Mouse (Mus musculus): ENCODE data around the gene Gm20824. TPM values are rescaled to one million over a fixed set of nuclear protein-coding genes. Genes with fewer than 3 reads are reported as not detected.

The Gm20824 gene
- polyA plus RNA-seq (2012; rRNA removed; ENCODE audit: low replicate concordance): not detected in 2 replicates

DNA sequence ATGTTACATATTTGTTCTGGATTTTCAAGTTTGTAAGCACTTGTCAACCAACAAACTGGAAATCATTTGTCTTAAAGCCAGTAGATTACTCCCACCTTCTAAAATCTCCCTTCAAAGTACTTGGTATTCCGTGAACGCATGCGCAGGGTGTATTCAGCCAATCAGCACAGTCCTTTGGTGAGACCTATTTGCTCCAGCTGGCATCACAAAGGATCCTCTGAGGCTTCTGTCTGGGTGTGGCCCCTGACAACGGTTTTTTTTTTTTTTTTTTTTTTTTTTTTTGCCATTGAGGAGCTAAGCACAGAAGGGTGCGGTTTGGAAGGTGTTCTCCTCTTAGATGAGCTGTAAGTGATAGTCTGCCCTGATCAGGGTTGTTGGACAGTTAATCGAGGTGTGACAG, at the start of gene Gm20824:
TSS of gene Gm20824 (plus strand) at position 301 of the 400 bp plus-strand sequence.

Other genes with a start within 250 kb of the Gm20824 start
- gene Gm20825, start 186.4 kb upstream of the Gm20824 start, polyA plus RNA-seq (2012; rRNA removed; ENCODE audit: low replicate concordance): not detected in 2 replicates

Measured in subcutaneous adipose tissue, adult 2 months (tissue).